Mouse (Mus musculus): Measurements from ENCODE around the gene Tubb3. TPM values are rescaled to one million over a fixed set of nuclear protein-coding genes. Genes with fewer than 3 reads are reported as not detected.
"Not testable (repeated sequence)": the region's sequence is repeated elsewhere in the genome, so short reads cannot be mapped to it uniquely, and the experiment has no call there.

Tubb3 gene
- polyA plus RNA-seq, 1 experiment: 668 TPM

DNA sequence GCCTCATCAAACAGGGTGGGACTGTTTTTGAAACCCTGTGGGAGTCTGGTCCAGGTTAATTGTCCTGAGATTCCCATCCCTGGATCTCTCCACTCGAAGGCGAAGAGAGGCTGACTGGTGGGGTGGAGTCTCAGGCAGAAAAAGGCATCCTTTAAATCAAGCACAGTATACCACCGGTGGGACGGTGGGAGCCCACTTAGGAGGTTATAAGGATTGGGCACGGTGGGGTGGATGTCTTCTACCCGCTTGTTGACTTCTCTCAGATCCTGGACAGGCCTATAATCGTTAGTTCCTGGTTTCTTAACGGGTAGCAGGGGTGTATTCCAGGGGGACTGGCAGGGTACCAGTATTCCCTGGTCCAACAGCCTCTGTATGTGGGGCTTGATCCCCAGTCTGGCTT lies 19.7 kb downstream of the Tubb3 start:
- DNase-seq (ENCODE audit: extremely low spot score in 1 of 2, low spot score in 1 of 2): not testable (repeated sequence)

DNA sequence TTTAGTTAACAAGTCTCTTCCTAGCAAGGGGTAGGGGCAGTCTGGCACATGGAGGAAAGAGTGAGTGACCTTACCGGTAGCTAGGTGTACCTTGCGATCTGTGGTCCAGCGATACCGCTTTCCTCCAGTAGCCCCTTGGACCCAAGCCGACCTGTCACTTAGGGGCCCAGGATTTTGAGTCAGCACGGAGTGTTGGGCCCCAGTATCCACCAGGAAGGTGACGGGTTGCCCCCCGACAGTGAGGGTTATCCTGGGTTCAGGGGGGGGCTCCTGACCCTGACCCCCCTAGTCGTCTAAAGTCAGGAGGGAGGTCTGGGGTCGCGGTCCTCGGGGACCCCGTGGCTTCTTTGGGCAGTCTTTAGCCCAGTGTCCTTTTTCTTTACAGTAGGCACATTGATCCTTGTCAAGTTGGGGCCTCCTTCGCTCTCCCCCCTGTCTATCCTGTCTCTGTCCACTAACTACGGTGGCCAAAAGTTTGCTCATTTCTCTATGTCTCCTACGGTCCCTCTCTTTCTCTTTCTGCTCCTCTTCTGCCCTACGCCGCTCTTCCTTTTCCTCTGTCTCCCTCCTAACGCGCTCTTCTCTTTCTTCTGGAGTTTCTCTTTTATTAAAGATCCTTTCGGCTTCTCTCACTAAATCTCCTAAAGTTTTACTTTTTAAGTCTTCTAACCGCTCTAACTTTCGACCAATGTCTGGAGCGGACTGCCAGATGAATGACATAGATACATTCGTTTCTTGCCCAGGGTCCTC lies 20.6 kb downstream of the Tubb3 start:
- DNase-seq (ENCODE audit: extremely low spot score in 1 of 2, low spot score in 1 of 2): no peak

DNA sequence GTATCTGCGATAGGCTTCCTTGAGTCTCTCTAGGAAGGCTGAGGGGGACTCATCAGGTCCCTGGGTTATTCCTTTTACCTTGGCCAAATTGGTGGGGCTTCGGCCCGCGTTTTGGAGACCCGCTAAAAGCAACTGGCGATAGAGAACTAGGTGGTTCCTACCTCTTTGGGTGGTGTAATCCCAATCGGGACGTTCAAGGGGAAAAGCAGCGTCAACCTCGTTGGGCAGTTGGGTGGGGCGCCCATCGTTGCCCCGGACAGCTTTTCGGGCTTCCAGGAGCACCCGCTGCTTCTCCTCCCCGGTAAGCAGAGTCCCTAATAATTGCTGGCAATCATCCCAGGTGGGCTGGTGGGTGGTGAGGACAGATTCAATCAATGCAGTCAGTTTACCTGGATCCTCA lies 21.2 kb downstream of the Tubb3 start:
- no peak for DNase-seq (ENCODE audit: extremely low spot score in 1 of 2, low spot score in 1 of 2)

DNA sequence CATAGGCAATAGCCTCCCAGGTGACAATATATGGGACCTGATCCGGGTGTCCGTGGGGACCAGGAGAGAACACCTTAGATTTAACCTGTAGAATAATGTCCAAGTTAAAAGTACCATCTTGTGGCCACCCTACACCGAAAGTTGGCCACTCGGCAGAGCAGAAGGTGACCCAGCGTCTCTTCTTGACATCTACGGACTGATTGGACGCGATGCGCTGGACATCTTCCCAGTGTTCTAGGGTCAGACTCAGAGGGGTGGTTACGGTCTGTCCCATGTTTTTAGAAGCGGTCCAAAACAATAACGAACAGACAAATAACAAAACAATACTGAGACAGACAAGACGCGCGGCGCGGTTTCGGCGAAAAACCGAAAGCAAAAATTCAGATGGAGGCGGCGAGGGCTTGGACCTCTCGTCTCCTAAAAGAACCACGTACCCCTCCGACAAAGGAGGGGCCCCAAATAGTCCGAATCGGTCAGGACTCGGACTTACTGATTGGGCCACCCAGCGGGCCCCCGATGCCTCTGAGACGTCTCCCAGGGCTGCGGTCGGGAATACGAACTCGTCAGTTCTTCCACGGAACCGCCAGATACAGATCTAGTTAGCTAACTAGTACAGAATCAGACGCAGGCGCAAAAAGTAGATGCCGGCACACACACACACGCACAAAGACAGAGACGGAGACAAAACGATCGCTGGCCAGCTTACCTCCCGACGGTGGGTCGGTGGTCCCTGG lies 22.2 kb downstream of the Tubb3 start:
- DNase-seq (ENCODE audit: extremely low spot score in 1 of 2, low spot score in 1 of 2): not testable (repeated sequence)

DNA sequence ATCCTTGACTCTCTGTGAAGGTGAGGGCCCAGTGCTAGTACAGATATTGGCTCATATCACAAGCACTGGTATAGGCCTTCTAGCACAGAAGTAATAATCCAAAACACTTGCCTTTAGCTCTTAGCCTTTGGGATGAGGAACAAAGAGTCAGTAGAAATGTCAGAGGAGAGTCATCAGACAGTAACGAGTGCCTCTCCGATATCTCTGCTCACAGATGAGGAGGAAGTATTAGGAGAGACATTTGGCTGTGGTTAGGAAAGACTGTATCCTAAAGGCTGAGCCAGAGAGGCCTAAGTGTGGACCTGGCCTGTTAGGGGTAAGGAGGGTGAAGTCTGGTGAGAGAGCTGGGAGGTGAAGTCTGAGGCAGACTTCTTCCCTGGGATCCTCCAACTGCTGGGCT lies 30.6 kb downstream of the Tubb3 start:
- DNase-seq (ENCODE audit: extremely low spot score in 1 of 2, low spot score in 1 of 2): no peak

GRCm38 (mm10) chr8:123442351-123442750 lies 31.1 kb downstream of the Tubb3 start:
- no peak for DNase-seq (ENCODE audit: extremely low spot score in 1 of 2, low spot score in 1 of 2)

- DNase-seq (ENCODE audit: extremely low spot score in 1 of 2, low spot score in 1 of 2): peak; percentile 82 to 96
Observed at GRCm38 (mm10) chr8:123442871-123443575, 31.8 kb downstream of the Tubb3 start.

- peak in 1 of 2 experiments; percentile 14 for DNase-seq (ENCODE audit: extremely low spot score in 1 of 2, low spot score in 1 of 2)
Observed at GRCm38 (mm10) chr8:123443576-123443921, 32.3 kb downstream of the Tubb3 start.

DNA sequence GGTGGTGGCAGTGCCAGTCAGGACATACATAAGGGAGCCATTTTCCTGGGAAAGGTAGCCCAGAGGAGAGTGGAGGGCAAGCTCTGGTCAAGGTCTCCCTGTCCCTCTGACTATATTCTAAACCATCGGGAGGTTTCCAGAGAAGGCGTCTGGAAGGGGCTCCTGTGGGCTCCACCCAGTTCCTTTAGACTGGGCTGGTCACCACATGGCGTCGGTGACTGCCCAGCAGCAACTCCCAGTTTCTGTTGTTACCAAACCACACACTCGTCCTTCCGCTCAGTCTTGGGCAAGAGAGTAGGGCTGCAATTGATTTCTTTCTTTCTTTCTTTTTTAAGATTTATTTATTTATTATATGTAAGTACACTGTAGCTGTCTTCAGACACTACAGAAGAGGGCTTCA lies 32.9 kb downstream of the Tubb3 start:
- DNase-seq (ENCODE audit: extremely low spot score in 1 of 2, low spot score in 1 of 2): no peak

- DNase-seq (ENCODE audit: extremely low spot score in 1 of 2, low spot score in 1 of 2): no peak
Observed at GRCm38 (mm10) chr8:123445981-123446380, 34.8 kb downstream of the Tubb3 start.

DNA sequence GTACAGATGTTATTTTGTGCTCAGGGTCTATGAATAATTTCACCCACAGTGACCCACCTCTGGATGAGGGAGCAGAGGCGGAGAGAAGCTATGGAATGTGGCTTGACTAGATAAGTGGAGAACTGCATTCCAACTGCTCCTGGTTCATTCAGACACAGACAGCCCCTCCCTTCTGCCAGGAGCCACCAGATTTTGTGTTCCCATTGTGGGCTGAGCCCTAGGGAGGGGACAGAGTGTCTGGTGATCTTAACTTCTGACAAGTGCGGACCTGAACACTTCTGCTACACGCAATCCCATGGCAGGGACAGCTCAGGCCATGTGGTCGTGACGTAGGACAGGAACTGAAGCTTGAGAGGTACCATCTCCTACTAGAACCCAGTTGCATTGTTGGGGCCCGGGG lies 35.6 kb downstream of the Tubb3 start:
- DNase-seq (ENCODE audit: extremely low spot score in 1 of 2, low spot score in 1 of 2): no peak

- no peak for DNase-seq (ENCODE audit: extremely low spot score in 1 of 2, low spot score in 1 of 2)
Observed at GRCm38 (mm10) chr8:123450783-123451182, 39.6 kb downstream of the Tubb3 start.

- not testable (repeated sequence) for DNase-seq (ENCODE audit: extremely low spot score in 1 of 2, low spot score in 1 of 2)
Observed at GRCm38 (mm10) chr8:123451747-123452146, 40.5 kb downstream of the Tubb3 start.

DNA sequence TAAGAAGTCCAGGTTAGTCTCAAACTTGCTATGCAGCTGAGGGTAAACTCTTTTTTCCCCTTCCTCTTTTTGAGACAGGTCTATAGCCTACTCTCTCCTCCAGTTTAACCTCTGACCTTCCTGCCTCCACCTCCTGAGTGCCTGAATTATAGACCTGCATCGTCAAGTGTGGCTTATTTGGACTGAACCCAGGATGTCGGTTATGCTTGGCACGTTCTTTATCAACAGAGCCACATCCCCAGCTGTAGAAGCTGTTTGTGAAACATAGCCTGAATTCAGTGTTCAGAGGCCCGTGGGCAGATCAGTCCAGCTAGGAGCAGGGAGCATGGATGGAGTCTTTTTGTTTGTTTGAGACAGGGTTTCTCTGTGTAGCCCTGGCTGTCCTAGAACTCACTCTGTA lies 40.9 kb downstream of the Tubb3 start:
- DNase-seq (ENCODE audit: extremely low spot score in 1 of 2, low spot score in 1 of 2): no peak

DNA sequence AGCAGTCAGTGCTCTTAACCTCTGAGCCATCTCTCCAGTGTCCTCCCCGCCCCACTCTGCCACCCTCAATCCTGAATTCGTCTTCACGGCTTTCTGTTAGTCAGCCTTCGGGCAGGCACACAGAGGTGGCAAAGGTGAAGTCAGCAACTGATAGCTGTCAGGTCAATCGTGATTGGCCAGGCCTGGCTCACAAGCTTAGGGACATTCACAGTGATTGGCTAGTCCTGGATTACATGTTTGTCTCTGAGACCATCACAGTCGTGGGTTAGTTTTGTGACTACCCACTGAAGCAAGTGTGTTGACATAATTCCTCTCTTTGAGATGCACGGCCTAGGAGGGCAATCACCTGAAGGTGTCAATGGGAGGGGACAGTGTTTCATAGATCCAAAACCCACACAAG lies 42.1 kb downstream of the Tubb3 start:
- DNase-seq (ENCODE audit: extremely low spot score in 1 of 2, low spot score in 1 of 2): no peak

GRCm38 (mm10) chr8:123453951-123454350 lies 42.7 kb downstream of the Tubb3 start:
- DNase-seq (ENCODE audit: extremely low spot score in 1 of 2, low spot score in 1 of 2): no peak

GRCm38 (mm10) chr8:123454559-123454958 lies 43.3 kb downstream of the Tubb3 start:
- DNase-seq (ENCODE audit: extremely low spot score in 1 of 2, low spot score in 1 of 2): no peak

- no peak for DNase-seq (ENCODE audit: extremely low spot score in 1 of 2, low spot score in 1 of 2)
Observed at GRCm38 (mm10) chr8:123463651-123464050, 52.4 kb downstream of the Tubb3 start.

DNA sequence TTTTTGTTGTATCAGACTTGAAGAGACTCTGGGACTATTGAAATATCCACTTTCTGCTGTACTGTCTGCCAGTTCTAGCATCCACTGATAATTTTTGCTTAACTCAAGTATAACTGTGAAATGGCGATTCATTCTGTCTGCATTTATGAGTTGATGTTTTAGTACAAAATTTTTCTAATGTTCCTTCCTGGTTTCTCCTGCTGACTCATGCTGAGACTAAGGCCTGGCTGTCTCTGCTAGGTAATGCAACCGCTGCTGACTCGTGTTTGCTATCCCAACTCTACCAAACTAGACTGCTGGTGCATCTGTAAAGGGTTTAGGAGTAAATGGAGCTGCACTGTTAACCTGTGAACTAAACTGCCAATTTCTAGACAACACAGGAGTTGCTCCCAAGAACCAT lies 56.3 kb downstream of the Tubb3 start:
- no peak for DNase-seq (ENCODE audit: extremely low spot score in 1 of 2, low spot score in 1 of 2)

Data from frontal cortex, adult 2 months (tissue).